Mouse (Mus musculus) thymus, postnatal 14 days (tissue): ENCODE data around the gene Ddx3x.
"Not testable (repeated sequence)": the region's sequence is repeated elsewhere in the genome, so short reads cannot be mapped to it uniquely, and the experiment has no call there.

Experiments
- DNase-seq: peaks from one replicate; pipeline ENCODE4 v3.0.0; 2021

Ddx3x gene

GRCm38 (mm10) chrX:13281329-13282088, 739 bp downstream of the Ddx3x start:
- DNase-seq: peak; percentile 57

GRCm38 (mm10) chrX:13282089-13282850, 1.5 kb downstream of the Ddx3x start:
- DNase-seq: no peak

- no peak for DNase-seq
Observed at GRCm38 (mm10) chrX:13285772-13286171, 5.0 kb downstream of the Ddx3x start.

GRCm38 (mm10) chrX:13294505-13295228, 13.9 kb downstream of the Ddx3x start:
- DNase-seq: no peak

- no peak for DNase-seq
Observed at GRCm38 (mm10) chrX:13295229-13295571, 14.4 kb downstream of the Ddx3x start.

GRCm38 (mm10) chrX:13296241-13296640, 15.5 kb downstream of the Ddx3x start:
- not testable (repeated sequence) for DNase-seq

GRCm38 (mm10) chrX:13306190-13306589, 25.4 kb downstream of the Ddx3x start:
- no peak for DNase-seq

GRCm38 (mm10) chrX:13311396-13311795, 30.6 kb downstream of the Ddx3x start:
- DNase-seq: peak; percentile 53

- no peak for DNase-seq
Observed at GRCm38 (mm10) chrX:13329611-13330010, 48.8 kb downstream of the Ddx3x start.
